Mouse (Mus musculus) forebrain, embryonic 10.5 days (tissue): ENCODE measurements around the gene Xpnpep1. TPM values are rescaled to one million over a fixed set of nuclear protein-coding genes. Genes with fewer than 3 reads are reported as not detected.

Experiments used
- DNase-seq: peaks from one replicate; pipeline ENCODE4 v3.0.0-alpha.2; 2017; ENCODE audit warnings: low spot score; ENCODE audit errors: extremely low spot score
- H3K27ac ChIP-seq: fragments of 300-500 bp; sonication (generic); 2 replicates; pipeline ENCODE4 v1.5.1; 2016; ENCODE audit warnings: mild to moderate bottlenecking
- H3K27me3 ChIP-seq: fragments of 300-500 bp; sonication (generic); 2 replicates; pipeline ENCODE4 v1.6.1; 2016; ENCODE audit warnings: mild to moderate bottlenecking; ENCODE audit not compliant: poor library complexity, severe bottlenecking
- H3K36me3 ChIP-seq: fragments of 300-500 bp; sonication (generic); replicated peaks from 2 replicates; pipeline ENCODE4 v1.6.1; 2016; ENCODE audit warnings: mild to moderate bottlenecking, moderate library complexity
- H3K4me1 ChIP-seq: fragments of 300-500 bp; sonication (generic); 2 replicates; pipeline ENCODE4 v1.6.1; 2016
- H3K4me3 ChIP-seq: fragments of 300-500 bp; sonication (generic); 2 replicates; pipeline ENCODE4 v1.5.1; 2016; ENCODE audit warnings: mild to moderate bottlenecking, moderate library complexity
- H3K9me3 ChIP-seq: fragments of 300-500 bp; sonication (generic); 2 replicates; pipeline ENCODE4 v1.6.1; 2016; ENCODE audit warnings: mild to moderate bottlenecking, moderate library complexity
- WGBS: fragments of 180-500 bp; shearing (Covaris S2); methylation state at CpG from one replicate; pipeline ENCODE4 v1.1.7; 2016; 5-methylcytosine and 5-hydroxymethylcytosine counted together
- polyA plus RNA-seq: library from polyadenylated mRNA; unstranded; fragments of >200 nt; fragmentation: Nextera tagmentation; extraction: Ambion mirVana; gene quantifications from 2 replicates; pipeline ENCODE4 v1.2.1, GENCODE M21; 2016

Gene Xpnpep1
- polyA plus RNA-seq, 1 experiment from 2014 or later, result 156 TPM

- peak; percentile 25 for DNase-seq
- peaks cover 22% of the 10 kb centered on the region for H3K4me1 ChIP-seq
- H3K9me3 ChIP-seq, result no peaks in the 10 kb centered on the region
- peaks cover 7% of the 10 kb centered on the region for H3K36me3 ChIP-seq
- no peaks in the 10 kb centered on the region for H3K27me3 ChIP-seq
- H3K4me3 ChIP-seq, result peak overlapping the region; percentile 96
- 35% methylated on average over 11 of the region's 11 CpGs for WGBS
- H3K27ac ChIP-seq, result peak overlapping the region; percentile 95
These were observed 924 bp downstream of the Xpnpep1 start for GRCm38 (mm10) chr19:53039090-53039489.

- 0% methylated on average over 39 of the region's 39 CpGs for WGBS
- Histone ChIP-seq H3K4me1 (peaks cover 22% of the 10 kb centered on the region), H3K27me3 (no peaks in the 10 kb centered on the region), H3K4me3 (peak overlapping the region; percentile 96), H3K36me3 (peaks cover 7% of the 10 kb centered on the region), H3K9me3 (no peaks in the 10 kb centered on the region), H3K27ac (peak overlapping the region; percentile 95)
- peak; percentile 99 for DNase-seq
These were observed 1.5 kb downstream of the Xpnpep1 start for GRCm38 (mm10) chr19:53038435-53038938.

- DNase-seq, result no peak
- Histone ChIP-seq H3K4me1 (peaks cover 22% of the 10 kb centered on the region), H3K4me3 (peak overlapping the region; percentile 96), H3K36me3 (peaks cover 7% of the 10 kb centered on the region), H3K9me3 (no peaks in the 10 kb centered on the region), H3K27ac (peak overlapping the region; percentile 95), H3K27me3 (no peaks in the 10 kb centered on the region)
- WGBS, result under 1% methylated on average over 28 of the region's 28 CpGs
These were observed 2.0 kb downstream of the Xpnpep1 start for GRCm38 (mm10) chr19:53037925-53038419.

- Histone ChIP-seq H3K4me3 (no peak overlapping the region), H3K36me3 (peaks cover 43% of the 10 kb centered on the region), H3K27me3 (no peaks in the 10 kb centered on the region), H3K4me1 (peaks cover 13% of the 10 kb centered on the region), H3K9me3 (no peaks in the 10 kb centered on the region), H3K27ac (no peak overlapping the region)
- 92% methylated on average over 10 of the region's 10 CpGs for WGBS
- no peak for DNase-seq
These were observed 6.7 kb downstream of the Xpnpep1 start for GRCm38 (mm10) chr19:53033159-53033943.

- WGBS, result 88% methylated on average over 3 of the region's 3 CpGs
- DNase-seq, result no peak
- Histone ChIP-seq H3K36me3 (peaks cover 50% of the 10 kb centered on the region), H3K27ac (no peak overlapping the region), H3K4me3 (no peak overlapping the region), H3K4me1 (peaks cover 9% of the 10 kb centered on the region), H3K9me3 (no peaks in the 10 kb centered on the region), H3K27me3 (no peaks in the 10 kb centered on the region)
These were observed 7.4 kb downstream of the Xpnpep1 start for GRCm38 (mm10) chr19:53032647-53033046.

GRCm38 (mm10) chr19:53031957-53032371 lies 8.1 kb downstream of the Xpnpep1 start:
- DNase-seq, result no peak
- Histone ChIP-seq H3K4me1 (peaks cover 2% of the 10 kb centered on the region), H3K27ac (no peak overlapping the region), H3K4me3 (no peak overlapping the region), H3K36me3 (peaks cover 57% of the 10 kb centered on the region), H3K9me3 (no peaks in the 10 kb centered on the region), H3K27me3 (no peaks in the 10 kb centered on the region)
- WGBS, result 84% methylated on average over 8 of the region's 8 CpGs

GRCm38 (mm10) chr19:53030279-53030678 lies 9.7 kb downstream of the Xpnpep1 start:
- H3K9me3 ChIP-seq, result no peaks in the 10 kb centered on the region
- no peaks in the 10 kb centered on the region for H3K27me3 ChIP-seq
- no peak overlapping the region for H3K4me3 ChIP-seq
- H3K4me1 ChIP-seq, result no peaks in the 10 kb centered on the region
- 97% methylated on average over 6 of the region's 6 CpGs for WGBS
- H3K27ac ChIP-seq, result no peak overlapping the region
- DNase-seq, result no peak
- peaks cover 65% of the 10 kb centered on the region for H3K36me3 ChIP-seq

- Histone ChIP-seq H3K4me3 (no peak overlapping the region), H3K27me3 (no peaks in the 10 kb centered on the region), H3K36me3 (peaks cover 71% of the 10 kb centered on the region), H3K9me3 (no peaks in the 10 kb centered on the region), H3K27ac (no peak overlapping the region), H3K4me1 (no peaks in the 10 kb centered on the region)
- no peak for DNase-seq
- 93% methylated on average over 5 of the region's 5 CpGs for WGBS
These were observed 10.3 kb downstream of the Xpnpep1 start for GRCm38 (mm10) chr19:53029686-53030085.

- Histone ChIP-seq H3K27ac (no peak overlapping the region), H3K4me1 (no peaks in the 10 kb centered on the region), H3K9me3 (no peaks in the 10 kb centered on the region), H3K4me3 (no peak overlapping the region), H3K27me3 (no peaks in the 10 kb centered on the region), H3K36me3 (peaks cover 77% of the 10 kb centered on the region)
- DNase-seq, result no peak
- WGBS, result 89% methylated on average over 7 of the region's 7 CpGs
These were observed 11.0 kb downstream of the Xpnpep1 start for GRCm38 (mm10) chr19:53029045-53029444.

GRCm38 (mm10) chr19:53028216-53028615 lies 11.8 kb downstream of the Xpnpep1 start:
- DNase-seq, result no peak
- Histone ChIP-seq H3K27ac (no peak overlapping the region), H3K4me3 (no peak overlapping the region), H3K36me3 (peaks cover 86% of the 10 kb centered on the region), H3K27me3 (no peaks in the 10 kb centered on the region), H3K9me3 (no peaks in the 10 kb centered on the region), H3K4me1 (no peaks in the 10 kb centered on the region)
- WGBS, result 96% methylated on average over 12 of the region's 12 CpGs

- WGBS, result 93% methylated on average over 10 of the region's 10 CpGs
These were observed 16.8 kb downstream of the Xpnpep1 start for GRCm38 (mm10) chr19:53023189-53023588.

GRCm38 (mm10) chr19:53022037-53022614 lies 17.9 kb downstream of the Xpnpep1 start:
- Histone ChIP-seq H3K4me1 (peaks cover 7% of the 10 kb centered on the region), H3K27me3 (no peaks in the 10 kb centered on the region), H3K9me3 (no peaks in the 10 kb centered on the region), H3K4me3 (no peak overlapping the region), H3K27ac (no peak overlapping the region), H3K36me3 (peaks cover 67% of the 10 kb centered on the region)
- WGBS, result 93% methylated on average over 8 of the region's 8 CpGs
- DNase-seq, result no peak

More at GRCm38 (mm10) chr19:53023189-53023588, 16.8 kb downstream of the Xpnpep1 start:
- H3K27me3 ChIP-seq, result no peaks in the 10 kb centered on the region
- no peaks in the 10 kb centered on the region for H3K9me3 ChIP-seq
- no peak overlapping the region for H3K4me3 ChIP-seq
- H3K36me3 ChIP-seq, result peaks cover 75% of the 10 kb centered on the region
- peaks cover 7% of the 10 kb centered on the region for H3K4me1 ChIP-seq
- no peak overlapping the region for H3K27ac ChIP-seq
- no peak for DNase-seq

- Histone ChIP-seq H3K36me3 (peaks cover 65% of the 10 kb centered on the region), H3K27ac (no peak overlapping the region), H3K9me3 (no peaks in the 10 kb centered on the region), H3K4me1 (peaks cover 7% of the 10 kb centered on the region), H3K27me3 (no peaks in the 10 kb centered on the region), H3K4me3 (no peak overlapping the region)
- DNase-seq, result no peak
- 92% methylated on average over 10 of the region's 10 CpGs for WGBS
These were observed 18.5 kb downstream of the Xpnpep1 start for GRCm38 (mm10) chr19:53021537-53021936.
